Mouse (Mus musculus) lung, embryonic 15.5 days (tissue): Measurements from ENCODE around the gene Ntng2. TPM values are rescaled to one million over a fixed set of nuclear protein-coding genes. Genes with fewer than 3 reads are reported as not detected.

Experiments
- ATAC-seq: fragments of 200-750 bp; cut with Nextera tagmentation; 2 replicates; pipeline ENCODE4 v1.8.0; 2017; ENCODE audit warnings: moderate number of reproducible peaks, borderline replicate concordance; ENCODE audit not compliant: low FRiP score, low TSS enrichment; ENCODE audit errors: extremely low read depth
- H3K27ac ChIP-seq: fragments of 300-500 bp; sonication (generic); 2 replicates; pipeline ENCODE4 v1.5.1; 2015; ENCODE audit warnings: moderate library complexity, mild to moderate bottlenecking, inconsistent platforms
- H3K27me3 ChIP-seq: fragments of 300-500 bp; sonication (generic); 2 replicates; pipeline ENCODE4 v1.6.1; 2015; ENCODE audit warnings: inconsistent platforms
- H3K36me3 ChIP-seq: fragments of 300-500 bp; sonication (generic); 2 replicates; pipeline ENCODE4 v1.6.1; 2015; ENCODE audit warnings: inconsistent platforms
- H3K4me1 ChIP-seq: fragments of 300-500 bp; sonication (generic); 2 replicates; pipeline ENCODE4 v1.6.1; 2015; ENCODE audit warnings: inconsistent platforms
- H3K4me2 ChIP-seq: fragments of 300-500 bp; sonication (generic); 2 replicates; pipeline ENCODE4 v1.6.1; 2015; ENCODE audit warnings: inconsistent platforms, mild to moderate bottlenecking, moderate library complexity
- H3K4me3 ChIP-seq: fragments of 300-500 bp; sonication (generic); 2 replicates; pipeline ENCODE4 v1.5.1; 2015; ENCODE audit warnings: mild to moderate bottlenecking, inconsistent platforms
- H3K9ac ChIP-seq: fragments of 300-500 bp; sonication (generic); 2 replicates; pipeline ENCODE4 v1.6.1; 2015; ENCODE audit warnings: inconsistent platforms
- H3K9me3 ChIP-seq: fragments of 300-500 bp; sonication (generic); 2 replicates; pipeline ENCODE4 v1.6.1; 2016; ENCODE audit warnings: inconsistent platforms
- WGBS: fragments of 180-500 bp; shearing (Covaris S2); methylation state at CpG from one replicate; pipeline ENCODE4 v1.1.7; 2015; 5-methylcytosine and 5-hydroxymethylcytosine counted together
- polyA plus RNA-seq: library from polyadenylated mRNA; unstranded; fragments of >200 nt; fragmentation: Nextera tagmentation; extraction: Ambion mirVana; gene quantifications from 2 replicates; pipeline ENCODE4 v1.2.1, GENCODE M21; 2015

Gene Ntng2
- 0.46 and 0.69 TPM in 2 replicates for polyA plus RNA-seq

DNA sequence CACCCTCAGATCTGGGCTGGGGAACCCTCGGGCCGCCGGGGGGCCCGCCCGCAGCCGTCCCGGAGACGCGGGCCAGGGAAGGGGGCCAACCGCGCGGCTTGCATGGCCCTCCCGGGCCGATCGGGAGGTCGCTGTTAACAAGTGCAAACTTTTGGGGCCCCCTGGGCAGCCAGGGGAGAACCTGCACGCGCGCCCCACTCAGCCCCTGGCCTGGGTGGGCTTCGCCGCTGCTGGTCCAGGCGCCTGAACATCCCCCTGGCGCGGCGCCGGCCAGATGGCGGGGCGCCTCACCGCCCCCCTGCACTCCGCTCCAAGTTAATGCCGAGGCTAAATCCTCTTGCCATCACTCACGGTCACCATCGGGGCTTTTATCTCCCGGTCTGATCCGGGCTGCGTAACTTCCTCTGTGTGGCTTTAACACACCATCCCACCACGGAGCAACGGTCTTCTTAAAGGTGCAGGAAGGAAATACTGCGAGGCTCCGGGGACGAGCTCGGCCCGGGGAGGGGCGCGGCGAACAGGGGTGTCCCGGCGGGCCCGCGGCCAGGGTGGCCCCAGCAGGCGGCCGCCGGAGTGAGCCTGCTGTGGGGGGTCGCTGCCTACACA is at the start of gene Ntng2:
Gene Ntng2, minus strand, starts transcription at position 407 of the 606 bp plus-strand sequence.
- no peaks in the 10 kb centered on the region for H3K9me3 ChIP-seq
- peaks cover 92% of the 10 kb centered on the region for H3K27me3 ChIP-seq
- peaks cover 34% of the 10 kb centered on the region for H3K4me1 ChIP-seq
- under 1% methylated on average over 52 of the region's 54 CpGs for WGBS
- H3K36me3 ChIP-seq: no peaks in the 10 kb centered on the region
- H3K4me2 ChIP-seq: peak within 1 kb of the TSS; percentile 99
- ATAC-seq: peak; percentile 47
- peak within 1 kb of the TSS; percentile 63 for H3K4me3 ChIP-seq
- H3K9ac ChIP-seq: peak within 1 kb of the TSS; percentile 45
- no peak within 1 kb of the TSS for H3K27ac ChIP-seq

GRCm38 (mm10) chr2:29295557-29295956 is 42.8 kb upstream of the Ntng2 start:
- Histone ChIP-seq H3K9me3 (0 out of 2 replicates have a peak, but pooled peaks cover 11% of the 10 kb centered on the region), H3K27me3 (no peaks in the 10 kb centered on the region), H3K4me1 (no peaks in the 10 kb centered on the region), H3K36me3 (no peaks in the 10 kb centered on the region), H3K4me2 (no peak overlapping the region), H3K27ac (no peak overlapping the region), H3K9ac (no peak overlapping the region), H3K4me3 (no peak overlapping the region)
- ATAC-seq: no peak
- 59% methylated on average over 3 of the region's 3 CpGs for WGBS

- H3K36me3 ChIP-seq: no peaks in the 10 kb centered on the region
- H3K4me3 ChIP-seq: no peak overlapping the region
- no peak for ATAC-seq
- H3K4me1 ChIP-seq: no peaks in the 10 kb centered on the region
- H3K4me2 ChIP-seq: no peak overlapping the region
- no peak overlapping the region for H3K27ac ChIP-seq
- 64% methylated on average over 5 of the region's 5 CpGs for WGBS
- H3K9ac ChIP-seq: no peak overlapping the region
- no peaks in the 10 kb centered on the region for H3K27me3 ChIP-seq
- H3K9me3 ChIP-seq: no peaks in the 10 kb centered on the region
These were observed 34.8 kb upstream of the Ntng2 start for GRCm38 (mm10) chr2:29287651-29288050.

DNA sequence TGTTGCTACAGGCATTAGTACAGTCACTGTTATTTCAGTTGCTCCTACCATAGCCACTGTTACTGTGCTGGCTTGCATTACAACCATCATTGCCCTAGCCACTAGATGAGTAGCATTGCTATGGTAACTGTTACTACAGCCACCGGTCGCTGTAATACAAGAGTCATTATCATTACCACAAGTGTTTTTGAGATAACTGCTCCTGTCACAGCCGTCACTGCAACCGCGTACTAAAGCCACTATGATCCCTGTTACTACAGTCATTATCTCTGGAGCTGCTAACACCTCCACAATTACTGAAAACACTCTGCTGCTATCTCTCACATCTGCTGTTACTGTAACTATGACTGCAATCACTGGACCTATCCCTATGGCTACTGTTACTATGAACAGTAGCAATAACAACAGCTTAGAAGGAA is 24.9 kb upstream of the Ntng2 start:
- no peaks in the 10 kb centered on the region for H3K36me3 ChIP-seq
- no peak overlapping the region for H3K4me2 ChIP-seq
- no peaks in the 10 kb centered on the region for H3K4me1 ChIP-seq
- H3K9ac ChIP-seq: no peak overlapping the region
- H3K9me3 ChIP-seq: no peaks in the 10 kb centered on the region
- ATAC-seq: no peak
- H3K27ac ChIP-seq: no peak overlapping the region
- 28% methylated on average over 5 of the region's 5 CpGs for WGBS
- no peaks in the 10 kb centered on the region; the same call in 1 of the 2 replicates for H3K27me3 ChIP-seq
- no peak overlapping the region for H3K4me3 ChIP-seq

- peak; percentile 82; the same call in 1 of the 2 replicates for ATAC-seq
- no peak overlapping the region for H3K4me2 ChIP-seq
- WGBS: 37% methylated on average over 7 of the region's 7 CpGs
- H3K27me3 ChIP-seq: no peaks in the 10 kb centered on the region; the same call in 1 of the 2 replicates
- H3K9me3 ChIP-seq: no peaks in the 10 kb centered on the region
- no peak overlapping the region for H3K9ac ChIP-seq
- H3K4me3 ChIP-seq: no peak overlapping the region
- no peak overlapping the region for H3K27ac ChIP-seq
- peaks cover 7% of the 10 kb centered on the region; the same call in 1 of the 2 replicates for H3K4me1 ChIP-seq
- no peaks in the 10 kb centered on the region for H3K36me3 ChIP-seq
These were observed 19.2 kb upstream of the Ntng2 start for GRCm38 (mm10) chr2:29271803-29272518.

GRCm38 (mm10) chr2:29271098-29271497 is 18.3 kb upstream of the Ntng2 start:
- H3K4me3 ChIP-seq: no peak overlapping the region
- H3K27me3 ChIP-seq: no peaks in the 10 kb centered on the region; the same call in 1 of the 2 replicates
- ATAC-seq: peak; percentile 82
- WGBS: 40% methylated on average over 7 of the region's 7 CpGs
- H3K9me3 ChIP-seq: no peaks in the 10 kb centered on the region
- H3K4me2 ChIP-seq: no peak overlapping the region
- H3K9ac ChIP-seq: no peak overlapping the region
- peaks cover 7% of the 10 kb centered on the region; the same call in 1 of the 2 replicates for H3K4me1 ChIP-seq
- no peaks in the 10 kb centered on the region for H3K36me3 ChIP-seq
- no peak overlapping the region for H3K27ac ChIP-seq

GRCm38 (mm10) chr2:29266810-29267209 is 14.0 kb upstream of the Ntng2 start:
- Histone ChIP-seq H3K9ac (no peak overlapping the region), H3K27ac (no peak overlapping the region), H3K27me3 (no peaks in the 10 kb centered on the region; the same call in 1 of the 2 replicates), H3K9me3 (no peaks in the 10 kb centered on the region), H3K36me3 (no peaks in the 10 kb centered on the region), H3K4me2 (no peak overlapping the region), H3K4me1 (peaks cover 7% of the 10 kb centered on the region; the same call in 1 of the 2 replicates), H3K4me3 (no peak overlapping the region)
- WGBS: 65% methylated on average over 4 of the region's 4 CpGs
- no peak for ATAC-seq

GRCm38 (mm10) chr2:29262436-29262915 is 9.7 kb upstream of the Ntng2 start:
- Histone ChIP-seq H3K27me3 (peaks cover 15% of the 10 kb centered on the region), H3K4me1 (no peaks in the 10 kb centered on the region), H3K9ac (no peak overlapping the region), H3K4me3 (no peak overlapping the region), H3K4me2 (no peak overlapping the region), H3K36me3 (no peaks in the 10 kb centered on the region), H3K9me3 (no peaks in the 10 kb centered on the region), H3K27ac (no peak overlapping the region)
- no peak for ATAC-seq
- 64% methylated on average over 6 of the region's 6 CpGs for WGBS

DNA sequence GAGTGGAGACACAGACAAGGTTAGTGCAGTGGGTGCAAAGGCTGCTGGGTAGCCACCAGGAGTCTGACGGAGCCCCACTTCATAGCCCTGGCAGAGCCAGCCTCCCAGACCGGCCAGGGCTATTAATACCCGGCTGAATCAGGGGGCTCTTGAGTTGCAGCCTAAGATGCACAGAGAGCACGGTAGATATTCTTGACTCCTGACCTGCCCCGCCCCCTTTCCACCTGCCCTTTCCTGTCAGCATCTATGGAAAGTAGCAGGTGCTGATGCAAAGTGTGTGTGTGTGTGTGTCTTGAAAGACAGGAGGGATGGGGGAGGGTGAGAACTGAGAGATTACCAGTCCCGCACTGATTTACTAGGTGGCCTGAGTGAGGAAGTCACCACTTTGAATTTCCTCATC is 8.3 kb upstream of the Ntng2 start:
- no peak overlapping the region for H3K4me2 ChIP-seq
- H3K36me3 ChIP-seq: no peaks in the 10 kb centered on the region
- 52% methylated on average over 6 of the region's 6 CpGs for WGBS
- no peak for ATAC-seq
- peaks cover 22% of the 10 kb centered on the region for H3K27me3 ChIP-seq
- no peak overlapping the region for H3K9ac ChIP-seq
- H3K9me3 ChIP-seq: no peaks in the 10 kb centered on the region
- H3K4me1 ChIP-seq: no peaks in the 10 kb centered on the region
- no peak overlapping the region for H3K4me3 ChIP-seq
- H3K27ac ChIP-seq: no peak overlapping the region

- peak; percentile 40; the same call in 1 of the 2 replicates for ATAC-seq
- Histone ChIP-seq H3K27ac (no peak overlapping the region), H3K4me1 (peaks cover 34% of the 10 kb centered on the region), H3K4me2 (peak overlapping the region; percentile 99), H3K9ac (peak overlapping the region; percentile 45), H3K9me3 (no peaks in the 10 kb centered on the region), H3K36me3 (no peaks in the 10 kb centered on the region), H3K4me3 (peak overlapping the region; percentile 63), H3K27me3 (peaks cover 90% of the 10 kb centered on the region)
- WGBS: 4% methylated on average over 21 of the region's 22 CpGs
These were observed 530 bp upstream of the Ntng2 start for GRCm38 (mm10) chr2:29253205-29253865.

GRCm38 (mm10) chr2:29252059-29252598 is 676 bp downstream of the Ntng2 start:
- Histone ChIP-seq H3K9ac (peak overlapping the region; percentile 45), H3K4me1 (peaks cover 34% of the 10 kb centered on the region), H3K27me3 (peaks cover 97% of the 10 kb centered on the region), H3K36me3 (no peaks in the 10 kb centered on the region), H3K27ac (no peak overlapping the region), H3K4me2 (peak overlapping the region; percentile 99), H3K4me3 (peak overlapping the region; percentile 63), H3K9me3 (no peaks in the 10 kb centered on the region)
- WGBS: under 1% methylated on average over 49 of the region's 49 CpGs
- peak; percentile 60 for ATAC-seq
